Mouse (Mus musculus): Measurements from ENCODE around the gene Traf5. TPM values are rescaled to one million over a fixed set of nuclear protein-coding genes. Genes with fewer than 3 reads are reported as not detected.

Gene Traf5
- total RNA-seq, 2 experiments from 2014 or later: 5.6 to 6.9 TPM

DNA sequence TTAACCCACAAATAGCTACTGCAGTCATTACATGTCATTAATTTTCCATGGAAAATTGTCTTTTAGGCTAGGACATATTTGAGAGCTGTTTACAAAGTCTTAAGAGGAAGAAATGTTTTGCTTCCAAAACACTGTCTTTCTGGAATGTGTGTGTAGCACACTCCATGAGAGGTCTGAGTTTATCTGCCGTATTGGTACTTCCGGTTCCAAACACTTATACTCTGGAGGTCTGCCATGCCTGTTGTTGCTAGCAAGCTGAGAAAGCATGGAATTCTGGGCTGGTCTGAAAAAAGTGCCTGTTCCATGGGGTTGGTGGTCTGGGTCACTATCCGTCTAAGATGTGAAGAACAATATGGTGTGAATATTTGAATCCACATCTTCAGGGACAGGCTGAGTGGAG lies 103.7 kb downstream of the Traf5 start:
- intact Hi-C loops (cut with DNase I): no loop called here
- DNase-seq (ENCODE audit: extremely low spot score in 1 of 2, low spot score in 2 of 2): no peak

DNA sequence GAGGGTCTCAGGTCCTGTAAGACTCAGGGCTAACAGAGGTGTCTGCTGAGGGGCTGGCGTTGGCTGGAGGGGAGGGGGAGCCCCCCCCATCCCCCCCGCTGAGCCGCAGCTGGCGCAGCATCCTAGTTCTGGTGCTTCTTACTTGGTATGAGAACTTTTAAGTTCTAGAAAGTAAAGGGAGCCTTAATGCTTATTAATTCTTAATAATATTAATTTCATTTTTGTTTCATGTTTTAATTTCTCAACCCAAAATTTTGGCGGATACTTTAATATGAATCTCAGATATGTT lies 104.9 kb downstream of the Traf5 start:
- intact Hi-C loops (cut with DNase I): no loop called here
- DNase-seq (ENCODE audit: extremely low spot score in 1 of 2, low spot score in 2 of 2): no peak

DNA sequence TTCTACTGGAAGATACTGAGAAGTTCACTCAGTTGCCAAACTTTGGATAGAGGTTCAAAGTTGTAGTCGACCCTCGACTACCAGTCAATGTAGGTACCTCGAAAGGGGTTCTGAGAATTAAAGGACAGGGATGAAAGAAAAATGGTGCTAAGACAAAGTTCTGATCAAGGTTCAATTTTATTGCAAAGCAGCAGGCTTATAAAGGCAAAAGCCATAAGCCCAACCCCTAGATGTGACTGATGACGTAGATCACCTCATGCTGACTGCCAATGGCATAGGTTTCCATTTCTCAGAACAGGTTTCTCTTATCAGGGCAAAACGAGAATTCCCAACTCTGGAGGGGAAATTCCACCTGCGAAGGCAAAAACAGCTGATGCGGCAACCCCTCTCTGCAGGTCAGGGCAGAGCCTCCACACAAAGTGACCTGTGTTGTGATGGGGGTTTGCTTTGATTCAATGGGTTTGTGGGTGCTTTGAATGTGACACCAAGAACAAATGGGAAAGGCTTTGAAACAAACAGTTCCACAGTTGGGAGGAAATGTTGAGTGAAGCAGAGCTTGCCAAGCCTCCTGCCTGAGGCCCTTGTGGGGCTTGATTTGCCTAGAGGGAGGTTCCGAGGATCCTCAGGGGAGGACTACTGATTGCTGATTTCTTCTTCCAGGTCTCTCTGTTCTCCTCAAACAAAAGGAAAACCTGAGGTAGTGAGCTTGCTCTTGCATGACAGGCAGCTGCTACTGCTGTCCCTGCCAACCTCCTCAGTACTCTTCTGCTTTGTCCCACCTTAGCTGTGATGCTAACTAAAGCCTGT lies 105.5 kb downstream of the Traf5 start:
- intact Hi-C loops (cut with DNase I): no loop called here
- DNase-seq (ENCODE audit: extremely low spot score in 1 of 2, low spot score in 2 of 2): no peak

DNA sequence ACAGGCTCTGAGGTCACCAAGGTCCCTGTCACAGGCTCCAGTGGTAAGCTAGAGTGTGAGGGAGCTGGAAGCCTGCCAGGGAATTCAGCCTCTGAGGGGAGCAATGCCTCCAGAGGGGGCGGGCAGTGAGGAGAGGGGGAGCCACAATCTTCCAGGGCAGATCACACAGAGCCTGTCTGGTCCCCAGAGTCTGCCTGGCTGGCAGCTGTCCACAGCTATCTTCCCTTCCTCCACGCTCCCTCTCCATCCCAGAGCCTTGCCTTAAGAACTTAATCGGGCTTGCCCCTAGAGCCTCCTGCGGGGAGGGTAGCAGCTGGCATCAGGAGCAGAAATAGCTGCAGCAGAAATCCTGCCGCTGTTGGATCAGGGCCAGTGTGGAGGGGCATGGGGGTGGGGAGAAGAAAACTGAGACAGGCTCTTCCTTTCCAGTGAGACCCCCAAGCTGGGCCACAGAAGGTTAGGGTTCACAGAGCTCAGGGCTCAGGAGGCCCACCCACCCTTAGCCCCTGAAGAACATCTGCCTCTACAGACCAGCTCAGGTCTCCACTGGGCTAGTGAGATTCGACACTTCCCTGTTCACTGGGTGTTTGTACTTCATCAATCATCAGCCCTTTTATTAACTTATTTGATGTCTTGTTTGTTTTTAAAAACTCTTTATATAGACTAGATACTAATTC lies 110.8 kb downstream of the Traf5 start:
- intact Hi-C loops (cut with DNase I): no loop called here
- DNase-seq (ENCODE audit: extremely low spot score in 1 of 2, low spot score in 2 of 2): peak in 1 of 2 experiments; percentile 84

DNA sequence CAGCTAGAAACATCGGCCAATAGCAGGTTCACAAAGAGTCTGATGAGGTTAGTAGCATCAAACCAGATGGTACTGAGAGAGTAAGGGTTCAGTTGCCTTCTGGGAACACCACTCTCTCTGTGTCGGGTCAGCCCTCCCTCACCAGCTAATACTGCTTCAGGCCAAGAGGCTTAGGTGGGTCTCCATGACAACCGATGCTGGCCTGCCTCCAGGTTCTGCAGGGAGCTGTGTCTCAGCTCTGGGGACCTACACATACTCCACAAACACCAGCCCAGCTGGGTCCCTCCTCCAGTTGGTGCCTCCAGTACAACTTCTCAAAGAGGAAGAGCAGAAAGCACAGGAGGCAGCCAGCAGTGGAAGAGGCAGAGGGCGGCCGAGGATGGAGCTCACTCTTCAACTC lies 115.2 kb downstream of the Traf5 start, which contains the start of gene Rd3:
Gene Rd3, plus strand, starts transcription at position 184 of the 400 bp plus-strand sequence.
- intact Hi-C loops (cut with DNase I): loop anchor here (5.0 kb wide), 1 partner anchor 110 kb away; no protein-coding TSS in a partner anchor
- DNase-seq (ENCODE audit: extremely low spot score in 1 of 2, low spot score in 2 of 2): peak; percentile 41 to 85

DNA sequence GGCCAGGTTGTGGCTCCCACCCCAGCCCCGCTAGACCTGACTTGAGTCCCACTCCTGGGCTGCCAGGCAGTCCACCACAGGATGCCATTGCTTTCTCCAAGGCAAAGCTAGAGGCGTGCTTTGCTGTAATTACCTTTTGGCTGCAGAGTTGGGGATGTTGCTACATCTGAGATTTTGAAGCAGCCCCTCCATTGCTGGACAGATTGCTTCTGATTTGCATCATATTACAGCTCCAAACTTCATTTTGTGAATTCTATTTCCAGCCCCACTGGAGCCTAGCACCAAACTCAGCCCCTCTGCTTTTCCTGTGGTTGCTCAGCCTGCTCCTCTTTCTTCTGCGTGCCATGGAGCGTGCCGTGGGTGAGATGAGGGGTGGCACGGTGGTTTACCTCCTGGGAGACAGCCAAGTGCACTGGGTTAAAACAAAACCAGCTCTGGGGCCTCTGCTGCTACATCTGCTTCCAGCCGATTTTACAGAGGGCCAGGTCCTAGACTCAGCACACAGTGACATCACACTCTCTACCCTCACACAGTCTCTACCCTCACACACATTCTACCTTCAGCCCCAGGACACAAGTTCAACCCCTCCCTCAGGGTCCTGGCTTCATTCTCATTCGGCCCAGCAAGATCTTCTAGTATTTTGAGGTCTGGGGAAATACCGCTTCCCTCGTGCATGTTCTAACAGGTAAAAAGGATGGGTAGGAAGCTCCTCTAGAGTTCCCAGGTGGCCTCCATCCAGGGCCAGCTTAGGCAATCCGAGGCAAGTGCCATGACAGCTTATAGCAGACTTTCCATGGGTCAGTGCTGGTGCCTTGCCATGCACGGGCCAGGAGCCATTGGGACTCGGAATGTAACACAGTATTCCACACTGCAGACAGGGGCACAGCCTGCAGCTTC lies 117.6 kb downstream of the Traf5 start:
- intact Hi-C loops (cut with DNase I): loop anchor here (5.0 kb wide), 1 partner anchor 113 kb away; no protein-coding TSS in a partner anchor
- DNase-seq (ENCODE audit: extremely low spot score in 1 of 2, low spot score in 2 of 2): no peak

DNA sequence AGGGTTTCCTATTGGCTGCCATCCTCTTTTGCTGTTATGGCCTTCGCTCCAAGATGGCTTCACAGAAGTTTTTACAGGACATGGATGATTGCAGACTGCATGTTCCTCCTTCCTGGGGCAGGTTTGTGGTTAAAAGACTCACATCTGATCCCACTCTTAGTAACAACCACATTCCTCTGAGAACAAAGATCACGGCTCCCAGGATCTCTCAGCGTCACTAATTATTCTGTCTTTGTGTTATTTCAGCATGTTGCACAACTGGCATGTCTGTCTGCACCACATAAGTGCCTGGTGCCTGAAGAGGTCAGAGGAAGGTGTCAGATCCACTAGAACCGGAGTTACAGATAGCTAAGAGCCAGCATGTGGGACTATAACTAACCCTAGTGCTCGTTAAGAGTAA lies 122.4 kb downstream of the Traf5 start:
- no peak for DNase-seq (ENCODE audit: extremely low spot score in 1 of 2, low spot score in 2 of 2)
- intact Hi-C loops (cut with DNase I): no loop called here

DNA sequence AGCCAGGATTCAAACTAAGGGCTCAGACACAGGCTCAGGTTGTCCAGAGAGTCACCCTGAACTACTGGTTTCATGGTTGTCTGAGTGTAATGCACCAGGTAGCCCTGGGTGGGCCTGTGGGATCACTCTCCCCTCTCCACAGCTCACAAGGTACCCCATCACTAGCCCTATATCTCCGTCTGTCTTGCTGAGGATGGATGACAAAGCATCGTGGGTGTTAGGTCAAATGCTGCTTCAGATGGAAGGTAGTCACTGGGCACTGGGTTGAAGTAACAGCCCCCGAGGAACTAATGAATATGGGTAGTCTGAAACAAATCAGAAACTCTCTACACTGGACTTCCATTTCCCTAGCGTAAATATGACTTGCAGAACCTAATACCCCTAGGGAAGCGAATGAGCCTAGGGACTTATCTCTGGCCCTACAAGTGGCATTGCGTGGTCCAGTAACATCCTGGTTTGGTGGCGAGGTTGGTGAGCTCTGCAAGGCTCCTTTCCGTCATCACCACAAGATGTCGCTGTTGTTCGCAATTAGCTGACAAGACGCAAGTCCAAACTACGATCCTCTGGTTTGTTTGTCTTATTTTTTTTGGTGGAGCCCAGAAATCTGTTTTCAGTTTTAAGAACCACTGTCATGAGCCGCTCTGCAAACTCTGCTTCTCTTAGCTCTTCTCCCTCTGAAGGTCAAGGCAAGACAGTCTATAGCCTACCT lies 127.4 kb downstream of the Traf5 start:
- peak; percentile 70 to 84 for DNase-seq (ENCODE audit: extremely low spot score in 1 of 2, low spot score in 2 of 2)
- intact Hi-C loops (cut with DNase I): loop anchor here (1.0 to 2.0 kb wide), 2 partner anchors 127 to 130 kb away; partner anchors contain the start of gene Traf5

DNA sequence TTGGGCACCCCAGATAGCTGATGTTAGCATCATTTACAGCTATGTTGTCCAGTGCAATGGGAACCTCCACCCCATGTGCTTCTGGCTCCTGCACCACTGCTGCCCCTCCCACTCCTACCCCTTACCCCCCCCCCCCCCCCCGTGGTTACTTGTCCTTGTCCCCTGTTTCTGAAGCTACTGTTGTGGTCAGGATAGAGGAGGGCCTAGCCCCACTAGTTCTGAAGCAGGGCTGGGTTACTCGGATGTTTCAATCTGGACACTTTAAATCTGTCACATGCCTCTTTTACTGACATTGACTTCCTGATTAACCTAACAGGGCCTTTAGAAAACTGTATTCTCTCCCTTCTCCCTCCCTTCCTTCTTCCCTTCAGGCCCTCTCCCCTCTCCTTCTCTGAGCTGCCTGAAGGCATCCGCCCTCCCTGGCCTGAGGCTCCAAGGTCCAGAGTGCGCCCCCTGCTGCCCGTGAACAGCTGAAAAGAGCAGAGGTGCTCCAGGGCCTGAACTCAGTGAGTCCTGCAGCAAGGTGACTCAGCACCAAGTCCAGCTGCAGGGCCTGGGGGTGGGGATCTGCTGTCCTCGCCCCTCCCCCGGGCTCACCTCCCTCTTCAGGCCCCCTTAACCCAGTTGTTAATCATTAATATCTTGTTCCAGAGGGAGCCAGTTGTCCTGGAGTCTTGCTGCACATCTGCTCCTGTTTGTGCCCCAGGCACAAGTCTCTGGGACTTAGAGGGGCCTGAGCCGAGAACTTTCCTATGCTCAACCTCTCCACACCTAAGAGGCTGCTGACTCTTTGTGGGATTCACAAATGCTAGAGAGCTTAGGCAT lies 128.2 kb downstream of the Traf5 start:
- intact Hi-C loops (cut with DNase I): loop anchor here (2.0 kb wide), 1 partner anchor 129 kb away; no protein-coding TSS in a partner anchor
- DNase-seq (ENCODE audit: extremely low spot score in 1 of 2, low spot score in 2 of 2): peak; percentile 57 to 91

DNA sequence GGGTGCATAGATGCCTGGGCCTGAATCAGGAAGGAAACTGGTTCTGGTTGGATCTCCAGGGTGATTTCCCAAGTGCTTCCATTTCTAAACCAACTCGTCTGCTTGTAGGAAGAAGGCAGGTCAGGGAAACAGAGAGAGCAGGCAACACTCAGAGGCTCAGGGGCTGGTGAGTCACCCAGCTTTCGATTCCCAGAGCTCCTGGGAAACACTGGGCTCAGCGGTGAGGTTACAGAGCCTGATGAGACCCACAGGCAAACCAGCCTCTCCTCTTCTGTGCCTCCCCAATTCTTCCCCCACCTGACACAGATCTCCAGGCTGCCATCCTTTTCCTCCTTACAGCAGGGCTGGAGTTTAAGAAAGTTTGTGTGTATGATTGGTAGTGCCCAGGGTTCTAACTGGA lies 128.9 kb downstream of the Traf5 start:
- intact Hi-C loops (cut with DNase I): no loop called here
- DNase-seq (ENCODE audit: extremely low spot score in 1 of 2, low spot score in 2 of 2): peak in 1 of 2 experiments; percentile 13

DNA sequence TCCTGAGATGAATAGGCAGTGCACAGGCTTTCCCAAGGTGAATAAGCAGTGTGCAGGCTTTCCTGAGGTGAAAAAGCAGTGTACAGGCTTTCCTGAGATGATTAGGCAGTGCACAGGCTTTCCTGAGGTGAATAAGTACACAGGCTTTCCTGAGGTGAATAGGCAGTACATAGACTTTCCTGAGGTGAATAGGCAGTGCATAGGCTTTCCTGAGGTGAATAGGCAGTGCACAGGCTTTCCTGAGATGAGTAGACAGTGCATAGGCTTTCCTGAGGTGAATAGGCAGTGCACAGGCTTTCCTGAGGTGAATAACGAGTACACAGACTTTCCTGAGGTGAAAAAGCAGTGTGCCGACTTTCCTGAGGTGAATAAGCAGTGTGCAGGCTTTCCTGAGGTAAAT lies 131.4 kb downstream of the Traf5 start:
- no peak for DNase-seq (ENCODE audit: extremely low spot score in 1 of 2, low spot score in 2 of 2)
- intact Hi-C loops (cut with DNase I): no loop called here

DNA sequence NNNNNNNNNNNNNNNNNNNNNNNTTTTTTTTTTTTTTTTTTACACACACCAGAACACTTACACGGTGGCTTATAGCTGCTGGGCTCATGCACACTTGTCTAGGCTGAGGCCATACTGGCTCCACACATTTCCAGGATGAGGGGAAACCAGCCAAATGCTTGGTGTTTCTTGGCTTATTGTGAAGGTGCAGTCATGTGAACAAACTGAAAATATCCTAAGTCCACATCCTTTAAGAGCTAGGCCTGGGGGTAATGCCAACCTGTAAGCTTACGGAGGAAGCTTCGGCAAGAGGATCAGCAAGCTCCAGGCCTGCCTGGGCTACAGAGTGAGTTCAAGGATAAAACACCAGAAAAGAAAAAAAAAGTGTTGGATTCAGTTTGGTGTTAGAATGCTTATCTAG lies 135.0 kb downstream of the Traf5 start:
- intact Hi-C loops (cut with DNase I): no loop called here
- DNase-seq (ENCODE audit: extremely low spot score in 1 of 2, low spot score in 2 of 2): peak in 1 of 2 experiments; percentile 24

DNA sequence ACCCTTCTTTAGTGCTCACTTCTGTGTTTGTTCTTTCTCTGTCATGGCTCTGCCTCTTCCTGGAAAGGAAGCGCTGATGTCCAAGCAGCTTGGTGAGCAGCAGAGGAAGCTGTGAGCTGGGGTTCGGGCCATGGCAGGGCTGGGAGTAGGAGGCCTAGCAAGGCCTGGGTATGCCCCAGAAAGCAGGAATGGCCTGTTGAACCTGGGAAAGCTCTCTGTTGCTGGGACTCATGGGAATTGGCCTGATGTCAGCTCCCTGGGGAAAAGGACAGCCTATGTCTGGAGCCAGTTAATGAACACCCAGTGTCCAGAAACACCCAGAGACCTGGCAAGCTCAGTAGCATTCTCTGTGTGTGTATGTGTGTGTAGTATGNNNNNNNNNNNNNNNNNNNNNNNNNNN lies 135.5 kb downstream of the Traf5 start:
- DNase-seq (ENCODE audit: extremely low spot score in 1 of 2, low spot score in 2 of 2): peak in 1 of 2 experiments; percentile 55
- intact Hi-C loops (cut with DNase I): no loop called here

DNA sequence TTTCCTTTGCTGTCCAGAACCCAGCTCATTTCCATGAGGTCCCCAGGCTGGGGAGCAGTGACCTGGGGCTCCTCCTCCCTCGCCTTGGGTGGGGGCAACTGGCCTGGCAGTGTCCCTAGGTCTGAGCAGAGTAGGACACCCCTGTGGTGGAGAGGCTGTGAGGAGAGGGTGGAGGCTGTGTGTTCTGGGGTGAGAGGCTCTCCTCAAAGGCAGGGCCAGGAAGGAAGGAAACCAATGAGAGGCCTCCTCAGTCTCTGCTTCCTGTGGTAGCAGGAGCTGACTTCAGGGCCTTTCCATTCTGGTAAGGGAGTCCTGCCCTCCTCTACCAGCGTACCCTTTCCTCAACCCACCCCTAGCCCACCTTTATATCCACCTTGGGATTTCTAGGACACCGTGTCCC lies 136.1 kb downstream of the Traf5 start:
- DNase-seq (ENCODE audit: extremely low spot score in 1 of 2, low spot score in 2 of 2): peak in 1 of 2 experiments; percentile 67
- intact Hi-C loops (cut with DNase I): no loop called here

DNA sequence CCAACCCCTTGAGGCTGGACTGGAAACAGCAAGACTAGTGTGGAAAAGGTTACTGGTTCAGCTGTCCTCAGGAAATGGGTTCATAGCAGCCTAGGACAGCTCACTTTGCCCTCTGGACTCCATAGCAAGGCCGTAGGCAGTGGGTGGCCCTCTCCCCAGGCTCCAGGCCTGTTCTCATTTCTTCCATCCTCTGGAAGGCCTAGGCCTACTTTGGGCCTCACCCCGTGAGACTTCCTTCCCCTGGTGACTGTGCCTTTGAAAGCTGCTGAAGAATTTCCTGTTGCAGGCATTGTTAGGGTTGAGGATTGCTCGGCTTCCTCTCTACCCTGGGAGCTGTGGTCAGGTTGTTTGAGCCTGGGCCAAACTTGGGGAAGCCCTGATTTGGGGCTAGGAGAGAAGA lies 137.3 kb downstream of the Traf5 start:
- peak in 1 of 2 experiments; percentile 77 for DNase-seq (ENCODE audit: extremely low spot score in 1 of 2, low spot score in 2 of 2)
- intact Hi-C loops (cut with DNase I): no loop called here

DNA sequence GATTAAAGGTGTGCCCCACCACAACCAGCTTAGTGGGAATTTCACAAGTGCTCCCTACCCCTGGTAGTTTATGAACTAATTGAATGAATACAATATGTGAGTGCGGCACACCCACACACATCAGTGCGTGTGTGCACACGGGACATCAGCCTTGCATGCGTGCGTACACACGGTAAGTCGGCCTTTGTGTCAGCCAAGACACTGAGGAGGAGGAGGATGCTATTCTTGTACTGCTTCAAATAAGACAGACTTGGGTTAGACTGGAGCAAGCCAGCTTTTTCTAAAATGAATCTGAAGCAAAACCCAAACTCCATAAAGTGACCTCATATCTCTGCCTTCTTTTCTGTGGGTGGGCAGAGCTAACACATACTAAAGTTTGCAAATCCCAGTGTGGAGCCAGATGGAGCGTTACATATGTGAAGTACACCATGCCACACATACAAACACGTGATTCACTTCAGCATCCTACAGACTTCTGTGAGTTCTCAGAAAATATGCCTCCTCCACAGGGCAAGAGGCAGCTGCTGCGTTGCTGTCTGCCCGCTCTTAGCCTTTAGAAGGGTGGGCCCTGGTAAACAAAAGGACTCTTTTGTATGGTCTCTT lies 139.5 kb downstream of the Traf5 start:
- intact Hi-C loops (cut with DNase I): no loop called here
- peak; percentile 30 to 74 for DNase-seq (ENCODE audit: extremely low spot score in 1 of 2, low spot score in 2 of 2)

DNA sequence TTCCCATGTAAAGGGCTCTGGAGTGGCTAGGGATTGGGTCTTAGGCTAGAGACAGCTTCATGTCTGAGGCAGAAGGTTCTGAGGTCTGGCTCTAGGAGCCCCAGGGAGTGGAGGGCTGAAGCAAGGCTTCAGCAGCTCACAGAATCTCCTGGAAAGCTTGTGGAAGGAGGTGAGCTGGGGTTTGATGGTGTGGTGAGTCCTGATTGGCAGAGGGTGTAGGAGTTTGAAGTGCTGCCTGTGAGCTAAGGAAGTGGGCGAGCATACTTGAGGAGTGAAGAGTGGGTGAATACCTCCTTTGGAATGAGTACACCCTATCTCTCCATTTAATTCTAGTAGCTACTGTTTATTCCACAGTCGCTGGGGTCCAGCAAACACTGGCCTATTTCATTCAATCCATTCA lies 141.7 kb downstream of the Traf5 start:
- intact Hi-C loops (cut with DNase I): no loop called here
- no peak for DNase-seq (ENCODE audit: extremely low spot score in 1 of 2, low spot score in 2 of 2)
